ENCODE assay signal across 11 mouse cellular contexts in the genomic region with DNA sequence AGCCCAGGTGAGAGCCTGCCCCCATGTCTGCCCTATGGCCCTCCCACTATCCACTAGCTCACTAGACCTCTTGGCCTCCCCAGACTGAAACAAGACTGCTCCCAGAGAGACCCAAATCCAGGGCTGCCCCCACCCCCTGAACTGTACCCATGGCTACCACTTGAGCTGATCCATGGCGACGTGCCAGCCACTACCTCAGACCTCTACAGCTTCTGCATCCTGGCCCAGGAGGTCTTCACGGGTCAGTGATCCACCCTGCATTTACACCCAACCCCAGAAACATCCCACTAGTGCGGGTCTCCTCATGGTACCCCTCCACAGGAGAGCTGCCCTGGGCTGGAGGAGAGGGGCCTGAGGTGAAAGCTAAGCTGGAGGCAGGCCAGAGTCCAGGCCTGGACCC. TPM values are rescaled to one million over a fixed set of nuclear protein-coding genes. Genes with fewer than 3 reads are reported as not detected.
DNase-seq lines count a peak whose midpoint lies in the region; ATAC-seq lines count a peak whose summit lies in the region.
"Had no signal": no experiment of that assay in that cellular context is flagged by ENCODE, and none has a peak within 500 bp of the region (broad histone marks: within the 10 kb centered on the region; RNA-seq: fewer than 3 reads in every experiment).

No protein-coding gene starts in this region.

- H3K9ac ChIP-seq in forebrain, embryonic 16.5 days (replicated peaks; ENCODE audit: low read depth, low read length) = no peak overlapping the region
- H3K9ac ChIP-seq: heart, embryonic 15.5 days had no signal

- intact Hi-C loops in heart, postnatal 14 days (cut with DNase I) = no loop called here

- H3K4me1 ChIP-seq in forebrain, embryonic 16.5 days (replicated peaks; ENCODE audit: control insufficient read depth, insufficient read depth, low read length) = peaks cover 7% of the 10 kb centered on the region
- H3K4me1 ChIP-seq: heart, embryonic 15.5 days had no signal

- peaks cover 12% of the 10 kb centered on the region for H3K36me3 ChIP-seq in forebrain, embryonic 16.5 days (ENCODE audit: control insufficient read depth, insufficient read depth)

- H3K4me3 ChIP-seq in forebrain, embryonic 16.5 days (replicated peaks; ENCODE audit: low read length) = no peak overlapping the region
- H3K4me3 ChIP-seq: heart, embryonic 15.5 days had no signal

- 61% methylated on average over 4 of the region's 4 CpGs for WGBS in forebrain, embryonic 16.5 days

- ATAC-seq in forebrain, embryonic 16.5 days = peak; percentile 19; the same call in 1 of the 2 replicates
- no peak for ATAC-seq in CD4-positive, CD25-positive, alpha-beta regulatory T cell, adult 4 months

- H3K27me3 ChIP-seq in forebrain, embryonic 16.5 days (replicated peaks; ENCODE audit: control insufficient read depth, insufficient read depth, low read length) = no peaks in the 10 kb centered on the region

- H3K4me2 ChIP-seq in forebrain, embryonic 16.5 days (ENCODE audit: low read length) = no peak overlapping the region
- H3K4me2 ChIP-seq: heart, embryonic 15.5 days had no signal

- H3K27ac ChIP-seq in forebrain, embryonic 16.5 days (ENCODE audit: low read length) = no peak overlapping the region
- H3K27ac ChIP-seq: heart, embryonic 15.5 days; kidney, postnatal 0 days had no signal

- peak; percentile 52 for DNase-seq in right cerebral cortex, postnatal 4 days
- no peak for DNase-seq in right cerebral cortex, postnatal 25 days
- DNase-seq in kidney, postnatal 14 days = peak; percentile 44
- no peak for DNase-seq in heart, adult 11 months
- no peak for DNase-seq in heart, postnatal 14 days

- no peaks in the 10 kb centered on the region for H3K9me3 ChIP-seq in forebrain, embryonic 16.5 days (ENCODE audit: control insufficient read depth, low read length)
- H3K9me3 ChIP-seq: heart, embryonic 15.5 days had no signal

RNA-seq across cellular contexts. Expression of a gene that starts 14.5 kb away (rescaled TPM):
- polyA plus RNA-seq in forebrain, embryonic 16.5 days (2015; fragmentation: Nextera tagmentation; extraction: Ambion mirVana) = 122 and 148 TPM in 2 replicates
- 1 to 10 TPM; 2.7 to 3.2 TPM for total RNA-seq in heart, postnatal 14 days (2021)
- polyA plus RNA-seq in CD4-positive, CD25-positive, alpha-beta regulatory T cell, adult 4 months (2017; shearing (Covaris generic)) = under 1 TPM; 0.46 to 0.67 TPM

RNA-seq across cellular contexts. Expression of a gene that starts 27.0 kb away (rescaled TPM):
- polyA plus RNA-seq in forebrain, embryonic 16.5 days (2015; fragmentation: Nextera tagmentation; extraction: Ambion mirVana) = not detected in 2 replicates
- not detected for total RNA-seq in heart, postnatal 14 days (2021)
- not detected for polyA plus RNA-seq in CD4-positive, CD25-positive, alpha-beta regulatory T cell, adult 4 months (2017; shearing (Covaris generic))
- total RNA-seq: gastrocnemius, adult 18-20 months had no signal
- polyA plus RNA-seq: embryonic facial prominence, embryonic 14.5 days had no signal

RNA-seq across cellular contexts. Expression of a gene that starts 31.6 kb away (rescaled TPM):
- polyA plus RNA-seq in forebrain, embryonic 16.5 days (2015; fragmentation: Nextera tagmentation; extraction: Ambion mirVana) = 9.3 and 11.1 TPM in 2 replicates
- total RNA-seq in heart, postnatal 14 days (2021) = 100 to 1,000 TPM; 425 to 488 TPM
- polyA plus RNA-seq in CD4-positive, CD25-positive, alpha-beta regulatory T cell, adult 4 months (2017; shearing (Covaris generic)) = 1 to 10 TPM; 1.0 to 3.1 TPM

RNA-seq across cellular contexts. Expression of a gene that starts 31.7 kb away (rescaled TPM):
- polyA plus RNA-seq in forebrain, embryonic 16.5 days (2015; fragmentation: Nextera tagmentation; extraction: Ambion mirVana) = 8.8 and 13.5 TPM in 2 replicates
- total RNA-seq in heart, postnatal 14 days (2021) = 1 to 10 TPM; 4.6 to 5.3 TPM
- 1 to 10 TPM; 5.2 to 6.2 TPM for polyA plus RNA-seq in CD4-positive, CD25-positive, alpha-beta regulatory T cell, adult 4 months (2017; shearing (Covaris generic))

RNA-seq across cellular contexts. Expression of a gene that starts 39.2 kb away (rescaled TPM):
- 52.9 and 55.1 TPM in 2 replicates for polyA plus RNA-seq in forebrain, embryonic 16.5 days (2015; fragmentation: Nextera tagmentation; extraction: Ambion mirVana)
- 10 to 100 TPM; 14.4 to 16.4 TPM for total RNA-seq in heart, postnatal 14 days (2021)
- 100 to 1,000 TPM; 101 to 104 TPM for polyA plus RNA-seq in CD4-positive, CD25-positive, alpha-beta regulatory T cell, adult 4 months (2017; shearing (Covaris generic))

Comparison
In these comparisons a context has a peak if more than half of its experiments do, and no peak if none do; other contexts are left out.
1. DNase-seq: peak in right cerebral cortex, postnatal 4 days (single experiment) and kidney, postnatal 14 days (single experiment); none in right cerebral cortex, postnatal 25 days (single experiment), heart, adult 11 months (single experiment) and heart, postnatal 14 days (0 of 2).
2. RNA of a gene that starts 14.5 kb away (polyA plus RNA-seq): 122 to 148 TPM in forebrain, embryonic 16.5 days; 0.46 to 0.67 TPM in CD4-positive, CD25-positive, alpha-beta regulatory T cell, adult 4 months; every median in the first group is over 10 times any median in the second.